Mouse (Mus musculus): ENCODE results near the gene Chml. TPM values are rescaled to one million over a fixed set of nuclear protein-coding genes. Genes with fewer than 3 reads are reported as not detected.

The Chml gene
- polyA plus RNA-seq (2012; ENCODE audit: insufficient read depth, insufficient read length, low replicate concordance, missing spikeins): not detected in 2 replicates

DNA sequence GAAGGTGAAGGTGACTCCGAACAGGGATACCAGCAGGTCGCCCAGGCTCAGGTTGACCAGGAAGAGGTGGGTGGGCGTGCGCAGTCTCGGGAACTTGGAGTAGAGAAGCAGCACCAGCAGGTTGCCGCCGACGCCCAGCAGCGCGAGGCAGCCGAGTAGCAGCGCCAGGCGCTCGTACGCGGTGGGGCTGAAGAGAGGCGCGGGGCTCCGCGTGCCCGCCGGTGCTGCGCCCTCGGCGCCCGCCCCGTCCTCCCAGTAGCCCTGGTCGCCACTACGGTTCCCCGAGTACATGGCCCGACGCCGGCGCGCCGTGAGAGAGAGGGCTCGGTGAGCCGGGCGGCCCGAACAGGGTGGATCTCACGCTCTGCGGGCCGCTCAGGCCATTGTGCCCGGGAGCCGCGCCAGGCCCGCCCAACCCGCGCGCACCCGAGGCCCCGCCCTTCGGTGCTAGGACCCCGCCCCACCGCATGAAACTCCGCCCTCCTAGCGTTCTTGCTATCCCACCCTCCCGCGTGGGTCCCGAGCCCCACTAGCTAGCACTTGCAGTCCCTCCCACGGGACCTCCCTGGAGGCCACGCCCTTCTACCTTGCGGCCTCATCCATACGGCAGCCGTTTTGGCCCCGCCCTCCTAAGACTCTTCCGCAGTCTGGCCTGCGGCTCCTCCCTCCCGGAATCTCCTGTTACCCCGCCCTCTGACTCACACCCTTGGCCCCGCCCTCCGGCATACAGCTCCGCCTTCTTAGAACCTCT lies at the start of gene Chml, which contains the start of gene Opn3:
Chml (minus strand) TSS at position 656 of the 751 bp plus-strand sequence.
Opn3 (minus strand) TSS at position 531 of the 751 bp plus-strand sequence.
- no peak within 1 kb of the TSS for H3K27ac ChIP-seq (ENCODE audit: insufficient read depth, low read depth, low read length)
- WGBS: under 1% methylated on average over 71 of the region's 73 CpGs
- H3K4me3 ChIP-seq (ENCODE audit: insufficient read depth, low read depth, low read length): peak within 1 kb of the TSS; percentile 96
- TF ChIP-seq POLR2A (IDR thresholded peaks at IDR 0.05; ENCODE audit: insufficient read depth, low read depth, low read length) (peak; percentile 58), CTCF (IDR thresholded peaks at IDR 0.05; ENCODE audit: insufficient read depth, low read depth, low read length) (no peak)
- H3K4me1 ChIP-seq (ENCODE audit: control insufficient read depth, insufficient read depth, low read length): 0 out of 2 replicates have a peak, but pooled peaks cover 3% of the 10 kb centered on the region

DNA sequence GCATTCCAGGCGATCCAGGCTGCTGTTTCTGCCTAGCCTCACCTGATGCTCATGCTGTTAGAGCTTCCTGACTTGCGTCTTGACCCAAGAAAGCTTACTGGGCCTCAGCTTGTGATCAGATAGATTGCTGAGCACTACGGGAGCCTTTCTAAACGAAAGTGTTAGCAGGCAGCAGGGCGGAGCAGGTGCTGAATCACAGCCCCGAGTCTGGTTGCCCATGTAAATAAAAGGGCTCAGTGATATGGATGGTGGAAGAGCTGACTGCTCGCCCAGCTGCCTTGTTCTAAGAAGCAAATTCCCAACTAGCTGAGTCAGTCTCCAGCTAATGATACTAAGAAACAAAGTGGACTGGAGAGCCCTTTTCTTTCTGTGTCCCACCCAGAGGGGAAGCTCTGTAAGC lies 33.1 kb upstream of the Chml start:
- Histone ChIP-seq H3K4me3 (ENCODE audit: insufficient read depth, low read depth, low read length) (no peak overlapping the region), H3K27ac (ENCODE audit: insufficient read depth, low read depth, low read length) (no peak overlapping the region), H3K4me1 (ENCODE audit: control insufficient read depth, insufficient read depth, low read length) (peaks cover 7% of the 10 kb centered on the region)
- WGBS: 38% methylated on average over 7 of the region's 7 CpGs
- no peak for TF ChIP-seq CTCF (IDR thresholded peaks at IDR 0.05; ENCODE audit: insufficient read depth, low read depth, low read length)
- no peak for TF ChIP-seq POLR2A (IDR thresholded peaks at IDR 0.05; ENCODE audit: insufficient read depth, low read depth, low read length)

DNA sequence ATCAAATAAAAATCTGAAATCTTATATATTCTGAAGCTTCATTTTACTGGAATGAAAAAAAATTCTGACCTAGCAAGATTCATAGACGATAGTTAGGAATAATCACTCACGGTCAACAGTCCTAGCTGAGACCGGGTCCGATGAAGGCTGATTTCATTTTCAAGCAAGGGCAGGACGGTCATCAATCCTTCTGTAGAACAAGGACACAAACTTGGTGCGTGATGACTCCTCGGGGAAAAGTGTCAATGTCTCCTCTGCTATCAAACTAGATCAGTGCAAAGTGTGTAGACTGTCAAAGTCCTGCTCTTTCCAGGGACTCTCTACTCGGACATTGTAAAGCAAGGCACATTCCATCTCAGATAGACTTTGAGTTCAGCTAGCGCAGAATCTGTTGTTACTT lies 24.1 kb upstream of the Chml start:
- Histone ChIP-seq H3K27ac (ENCODE audit: insufficient read depth, low read depth, low read length) (no peak overlapping the region), H3K4me3 (ENCODE audit: insufficient read depth, low read depth, low read length) (no peak overlapping the region), H3K4me1 (ENCODE audit: control insufficient read depth, insufficient read depth, low read length) (no peaks in the 10 kb centered on the region)
- TF ChIP-seq CTCF (IDR thresholded peaks at IDR 0.05; ENCODE audit: insufficient read depth, low read depth, low read length): no peak
- TF ChIP-seq POLR2A (IDR thresholded peaks at IDR 0.05; ENCODE audit: insufficient read depth, low read depth, low read length): no peak
- WGBS: 95% methylated on average over 9 of the region's 9 CpGs

DNA sequence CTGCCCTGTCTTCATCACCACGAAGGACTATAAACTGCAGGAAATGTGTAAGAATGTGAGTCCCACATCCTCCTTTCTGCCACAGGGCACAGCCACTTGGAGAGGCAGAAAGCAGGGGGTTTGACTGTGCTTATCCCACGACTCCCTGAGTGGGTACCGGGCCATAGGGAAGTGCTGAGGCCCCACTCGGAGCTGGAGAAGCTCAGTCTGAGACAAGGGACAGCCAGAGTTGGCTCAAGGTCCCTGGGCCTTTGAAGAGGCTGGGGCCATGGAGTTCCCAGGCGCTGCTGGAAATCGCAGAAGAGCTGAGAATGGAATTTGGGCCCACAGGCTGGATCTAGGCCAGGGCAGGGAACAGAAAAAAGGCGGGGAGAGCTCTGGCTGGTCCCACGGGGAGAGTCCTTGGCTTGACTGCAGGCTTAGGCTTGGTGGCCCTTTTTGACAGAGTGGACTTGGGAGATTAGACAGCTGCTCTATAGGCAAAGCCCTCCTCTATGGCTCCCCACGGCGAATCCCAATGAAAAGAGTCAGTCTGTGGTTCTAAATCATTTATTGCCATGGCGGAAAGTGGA lies 19.7 kb upstream of the Chml start:
- Histone ChIP-seq H3K4me1 (ENCODE audit: control insufficient read depth, insufficient read depth, low read length) (no peaks in the 10 kb centered on the region), H3K4me3 (ENCODE audit: insufficient read depth, low read depth, low read length) (no peak overlapping the region), H3K27ac (ENCODE audit: insufficient read depth, low read depth, low read length) (no peak overlapping the region)
- TF ChIP-seq POLR2A (IDR thresholded peaks at IDR 0.05; ENCODE audit: insufficient read depth, low read depth, low read length) (no peak), CTCF (IDR thresholded peaks at IDR 0.05; ENCODE audit: insufficient read depth, low read depth, low read length) (no peak)
- 64% methylated on average over 11 of the region's 11 CpGs for WGBS

DNA sequence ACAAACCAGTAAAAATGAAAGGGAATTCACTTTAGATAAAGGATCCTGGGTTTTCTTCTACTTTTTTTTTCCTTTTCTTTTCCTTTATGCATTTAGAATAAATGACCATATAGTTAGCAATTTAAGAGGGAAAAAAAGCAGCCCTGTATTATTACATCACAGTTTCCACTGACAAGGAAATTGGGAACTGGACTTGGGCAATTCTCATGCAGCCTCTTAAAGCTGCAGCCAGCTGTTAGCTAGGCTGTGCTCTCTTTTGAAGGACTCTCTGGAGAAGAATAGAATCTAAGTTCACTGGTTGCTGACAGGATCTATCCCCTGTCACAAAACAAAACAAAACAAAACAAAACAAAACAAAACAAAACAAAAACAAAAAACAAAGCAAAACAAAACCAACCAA lies 15.3 kb upstream of the Chml start:
- Histone ChIP-seq H3K4me3 (ENCODE audit: insufficient read depth, low read depth, low read length) (no peak overlapping the region), H3K27ac (ENCODE audit: insufficient read depth, low read depth, low read length) (no peak overlapping the region), H3K4me1 (ENCODE audit: control insufficient read depth, insufficient read depth, low read length) (no peaks in the 10 kb centered on the region)
- TF ChIP-seq POLR2A (IDR thresholded peaks at IDR 0.05; ENCODE audit: insufficient read depth, low read depth, low read length): no peak
- TF ChIP-seq CTCF (IDR thresholded peaks at IDR 0.05; ENCODE audit: insufficient read depth, low read depth, low read length): no peak

DNA sequence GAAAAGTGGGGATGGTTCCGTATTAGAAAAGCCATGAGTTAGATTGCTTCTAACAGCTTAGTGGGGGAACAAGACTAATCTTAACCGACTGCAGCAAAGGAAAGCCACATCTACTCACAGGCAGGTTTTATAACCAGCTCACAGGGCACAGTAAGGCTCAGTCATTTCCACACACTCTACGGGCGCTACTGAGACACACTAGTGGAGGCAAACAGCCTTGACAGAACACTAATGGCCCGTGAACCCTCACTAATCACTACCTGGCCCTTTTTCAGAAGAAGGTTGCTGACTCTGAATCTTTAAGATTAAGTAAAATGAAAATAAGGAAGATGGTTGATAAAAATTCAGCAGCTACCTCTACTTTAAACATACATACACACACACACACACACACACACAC lies 14.9 kb upstream of the Chml start:
- WGBS: 70% methylated on average over 5 of the region's 5 CpGs
- no peak overlapping the region for H3K4me3 ChIP-seq (ENCODE audit: insufficient read depth, low read depth, low read length)
- TF ChIP-seq CTCF (IDR thresholded peaks at IDR 0.05; ENCODE audit: insufficient read depth, low read depth, low read length) (no peak), POLR2A (IDR thresholded peaks at IDR 0.05; ENCODE audit: insufficient read depth, low read depth, low read length) (no peak)

DNA sequence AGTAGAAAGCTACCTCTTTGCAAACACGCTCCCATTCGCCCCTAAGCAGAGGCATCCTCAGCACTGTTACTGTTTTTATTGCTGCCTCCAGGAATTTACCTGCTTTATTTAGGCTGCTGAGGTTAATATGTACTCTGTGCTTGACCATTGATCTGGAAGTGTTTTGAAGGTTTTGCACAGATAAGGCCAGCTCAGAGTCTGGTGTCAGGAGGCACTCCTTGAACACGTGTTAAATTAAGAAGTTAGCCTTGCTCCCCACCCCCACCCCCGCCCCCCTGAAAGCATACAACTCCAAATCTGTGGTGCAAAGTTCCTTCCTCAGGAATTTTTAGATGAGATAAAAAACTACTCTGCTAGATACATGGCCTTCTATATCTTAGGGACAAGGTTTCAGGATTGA lies 8.4 kb upstream of the Chml start:
- Histone ChIP-seq H3K4me3 (ENCODE audit: insufficient read depth, low read depth, low read length) (no peak overlapping the region), H3K27ac (ENCODE audit: insufficient read depth, low read depth, low read length) (no peak overlapping the region), H3K4me1 (ENCODE audit: control insufficient read depth, insufficient read depth, low read length) (no peaks in the 10 kb centered on the region)
- no peak for TF ChIP-seq CTCF (IDR thresholded peaks at IDR 0.05; ENCODE audit: insufficient read depth, low read depth, low read length)
- 77% methylated on average over 4 of the region's 4 CpGs for WGBS

More for the DNA sequence above, 14.9 kb upstream of the Chml start:
- H3K4me1 ChIP-seq (ENCODE audit: control insufficient read depth, insufficient read depth, low read length): no peaks in the 10 kb centered on the region
- no peak overlapping the region for H3K27ac ChIP-seq (ENCODE audit: insufficient read depth, low read depth, low read length)

DNA sequence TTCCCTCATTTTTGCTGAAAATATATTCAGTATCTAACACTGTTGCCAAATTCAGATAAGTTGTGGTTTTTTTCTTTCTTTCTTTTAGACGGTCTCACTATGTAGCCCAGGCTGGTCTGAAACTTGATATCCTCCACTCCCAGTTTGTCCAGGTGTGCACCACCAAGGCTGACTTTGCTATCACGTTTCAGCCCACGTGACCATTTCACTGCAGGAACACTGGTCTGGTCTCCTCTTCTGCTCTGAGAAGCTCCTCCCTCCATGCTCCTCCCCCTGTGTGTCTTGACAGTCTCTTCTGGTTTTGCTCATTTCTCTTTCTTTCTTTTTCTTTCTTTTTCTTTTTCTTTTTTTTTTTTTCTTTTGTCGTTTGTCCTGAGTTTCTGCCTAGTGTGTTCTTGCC lies 7.1 kb upstream of the Chml start:
- Histone ChIP-seq H3K4me1 (ENCODE audit: control insufficient read depth, insufficient read depth, low read length) (no peaks in the 10 kb centered on the region), H3K27ac (ENCODE audit: insufficient read depth, low read depth, low read length) (no peak overlapping the region), H3K4me3 (ENCODE audit: insufficient read depth, low read depth, low read length) (no peak overlapping the region)
- TF ChIP-seq CTCF (IDR thresholded peaks at IDR 0.05; ENCODE audit: insufficient read depth, low read depth, low read length): no peak
- TF ChIP-seq POLR2A (IDR thresholded peaks at IDR 0.05; ENCODE audit: insufficient read depth, low read depth, low read length): no peak
- WGBS: 40% methylated on average over 4 of the region's 4 CpGs

DNA sequence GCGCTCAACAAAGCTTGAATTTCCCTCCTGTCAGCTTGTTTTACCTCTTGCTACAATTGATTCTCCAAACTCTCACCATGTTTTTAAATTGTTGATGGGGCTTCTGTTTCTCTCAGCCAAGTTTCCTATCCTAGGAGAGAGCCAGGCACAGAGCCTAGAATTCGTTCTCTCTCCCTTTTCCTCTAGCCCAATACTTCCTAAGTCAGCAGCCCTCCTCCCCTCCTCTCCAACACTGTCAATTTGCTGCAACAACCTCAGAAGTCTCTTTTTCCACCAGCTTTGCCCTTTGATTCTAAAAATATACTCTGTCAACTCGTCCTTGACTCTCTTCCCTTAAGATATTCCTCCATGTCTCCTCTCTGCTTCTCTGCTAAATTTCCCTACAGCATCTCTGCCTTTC lies 6.7 kb upstream of the Chml start:
- Histone ChIP-seq H3K27ac (ENCODE audit: insufficient read depth, low read depth, low read length) (no peak overlapping the region), H3K4me3 (ENCODE audit: insufficient read depth, low read depth, low read length) (no peak overlapping the region), H3K4me1 (ENCODE audit: control insufficient read depth, insufficient read depth, low read length) (no peaks in the 10 kb centered on the region)
- WGBS: 42% methylated on average over 3 of the region's 3 CpGs
- TF ChIP-seq POLR2A (IDR thresholded peaks at IDR 0.05; ENCODE audit: insufficient read depth, low read depth, low read length) (no peak), CTCF (IDR thresholded peaks at IDR 0.05; ENCODE audit: insufficient read depth, low read depth, low read length) (no peak)
